Mouse (Mus musculus) neural tube, embryonic 14.5 days (tissue): ENCODE measurements around the gene Entpd3. TPM values are rescaled to one million over a fixed set of nuclear protein-coding genes. Genes with fewer than 3 reads are reported as not detected.
A peak's percentile ranks its signal among the peaks of the same experiment; 100 is the strongest.

Experiments used
- ATAC-seq: fragments of 200-750 bp; cut with Nextera tagmentation; 2 replicates; pipeline ENCODE4 v1.8.0; 2017; ENCODE audit warnings: low read depth, mild to moderate bottlenecking, moderate TSS enrichment, moderate library complexity
- H3K27ac ChIP-seq: fragments of 300-500 bp; sonication (generic); 2 replicates; pipeline ENCODE4 v1.5.1; 2014; ENCODE audit warnings: low read depth, mild to moderate bottlenecking, control low read depth, low read length, moderate library complexity, mixed read lengths
- H3K27me3 ChIP-seq: fragments of 300-500 bp; sonication (generic); 2 replicates; pipeline ENCODE4 v1.6.1; 2014; ENCODE audit warnings: low read length; ENCODE audit not compliant: control insufficient read depth, insufficient read depth
- H3K36me3 ChIP-seq: fragments of 300-500 bp; sonication (generic); 2 replicates; pipeline ENCODE4 v1.6.1; 2014; ENCODE audit warnings: low read length, mixed read lengths; ENCODE audit not compliant: control insufficient read depth, insufficient read depth
- H3K4me1 ChIP-seq: fragments of 300-500 bp; sonication (generic); 2 replicates; pipeline ENCODE4 v1.6.1; 2014; ENCODE audit warnings: low read length; ENCODE audit not compliant: control insufficient read depth, insufficient read depth
- H3K4me2 ChIP-seq: fragments of 300-500 bp; sonication (generic); 2 replicates; pipeline ENCODE4 v1.6.1; 2014; ENCODE audit warnings: mild to moderate bottlenecking, low read depth, low read length, control low read depth
- H3K4me3 ChIP-seq: fragments of 300-500 bp; sonication (generic); 2 replicates; pipeline ENCODE4 v1.5.1; 2014; ENCODE audit warnings: low read depth, low read length, control low read depth, mixed read lengths
- H3K9ac ChIP-seq: fragments of 300-500 bp; sonication (generic); replicated peaks from 2 replicates; pipeline ENCODE4 v1.6.1; 2014; ENCODE audit warnings: low read depth, mild to moderate bottlenecking, control low read depth, low read length, mixed read lengths
- H3K9me3 ChIP-seq: fragments of 300-500 bp; sonication (generic); 2 replicates; pipeline ENCODE4 v1.6.1; 2016; ENCODE audit warnings: low read length; ENCODE audit not compliant: control insufficient read depth
- WGBS: fragments of 180-500 bp; shearing (Covaris S2); extraction: QIAGEN DNeasy Blood & Tissue Kit; methylation state at CpG from one replicate; pipeline ENCODE4 v1.1.7; 2014; 5-methylcytosine and 5-hydroxymethylcytosine counted together
- polyA plus RNA-seq: library from polyadenylated mRNA; unstranded; fragments of >200 nt; fragmentation: Nextera tagmentation; extraction: Ambion mirVana; gene quantifications from 2 replicates; pipeline ENCODE4 v1.2.1, GENCODE M21; 2014

Gene Entpd3
- polyA plus RNA-seq, 1 experiment from 2014 or later, result 6.1 TPM

GRCm38 (mm10) chr9:120570741-120571592 lies 31.3 kb downstream of the Entpd3 start, which contains the start of gene Rpl14:
TSS of gene Rpl14 (plus strand) at chr9:120571444.
- H3K27me3 ChIP-seq, result no peaks in the 10 kb centered on the region
- peak within 1 kb of the TSS; percentile 87 for H3K4me3 ChIP-seq
- H3K9me3 ChIP-seq, result no peaks in the 10 kb centered on the region
- ATAC-seq, result peak; percentile 96
- H3K4me1 ChIP-seq, result peaks cover 6% of the 10 kb centered on the region; the same call in 1 of the 2 replicates
- 7% methylated on average over 43 of the region's 43 CpGs for WGBS
- H3K36me3 ChIP-seq, result peaks cover 23% of the 10 kb centered on the region
- peak within 1 kb of the TSS; percentile 91 for H3K4me2 ChIP-seq
- H3K9ac ChIP-seq, result peak within 1 kb of the TSS; percentile 83
- peak within 1 kb of the TSS; percentile 69 for H3K27ac ChIP-seq

GRCm38 (mm10) chr9:120571593-120572385 lies 32.2 kb downstream of the Entpd3 start:
- no peaks in the 10 kb centered on the region for H3K9me3 ChIP-seq
- peak; percentile 74 for ATAC-seq
- peak overlapping the region; percentile 87 for H3K4me3 ChIP-seq
- H3K36me3 ChIP-seq, result peaks cover 23% of the 10 kb centered on the region
- H3K4me1 ChIP-seq, result peaks cover 6% of the 10 kb centered on the region; the same call in 1 of the 2 replicates
- no peaks in the 10 kb centered on the region for H3K27me3 ChIP-seq
- H3K4me2 ChIP-seq, result peak overlapping the region; percentile 91
- H3K27ac ChIP-seq, result peak overlapping the region; percentile 69
- under 1% methylated on average over 53 of the region's 53 CpGs for WGBS
- peak overlapping the region; percentile 83 for H3K9ac ChIP-seq

DNA sequence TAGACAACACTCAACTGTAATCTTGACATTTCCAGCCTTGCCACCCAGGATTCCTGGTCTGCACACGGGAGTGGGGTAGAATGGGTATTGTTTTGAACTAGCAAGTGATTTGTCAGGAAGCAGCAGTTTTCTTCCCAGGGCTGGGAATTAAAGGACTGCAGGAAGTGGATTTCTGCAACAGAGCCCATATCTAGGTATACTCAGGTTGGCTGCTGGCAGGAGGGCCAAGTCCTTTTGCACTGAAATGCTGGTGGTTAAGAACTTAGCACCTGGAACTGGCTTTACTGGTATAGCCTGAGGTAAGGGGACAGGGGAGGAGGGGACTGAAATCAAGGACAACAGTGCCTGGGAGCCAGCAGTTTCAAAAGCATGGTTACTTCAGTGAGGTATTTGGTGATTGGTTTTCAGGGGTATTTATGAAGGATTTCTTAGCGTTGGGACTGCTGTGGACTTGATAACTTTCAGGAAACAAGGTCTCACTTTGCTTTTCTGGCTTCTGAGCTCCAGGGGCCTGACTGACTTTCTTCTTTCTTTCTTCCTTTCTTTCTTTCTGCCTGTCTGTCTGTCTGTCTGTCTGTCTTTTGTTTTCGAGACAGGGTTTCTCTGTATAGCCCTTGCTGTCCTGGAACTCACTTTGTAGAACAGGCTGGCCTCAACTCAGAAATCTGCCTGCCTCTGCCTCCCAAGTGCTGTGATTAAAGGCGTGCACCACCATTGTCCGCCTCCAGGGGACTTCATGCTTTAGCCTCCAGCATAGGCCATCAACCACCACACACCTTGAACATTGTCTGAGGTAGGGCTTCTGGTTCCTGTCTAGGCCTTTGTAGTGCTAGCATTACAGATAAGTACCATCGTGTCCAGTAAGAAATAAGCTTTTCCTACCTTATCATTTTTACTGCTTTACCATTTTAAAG lies 36.4 kb downstream of the Entpd3 start:
- H3K9me3 ChIP-seq, result no peaks in the 10 kb centered on the region
- H3K9ac ChIP-seq, result no peak overlapping the region
- no peak overlapping the region for H3K27ac ChIP-seq
- no peak overlapping the region for H3K4me3 ChIP-seq
- H3K36me3 ChIP-seq, result peaks cover 23% of the 10 kb centered on the region
- no peak overlapping the region for H3K4me2 ChIP-seq
- no peak for ATAC-seq
- no peaks in the 10 kb centered on the region for H3K27me3 ChIP-seq
- 59% methylated on average over 6 of the region's 6 CpGs for WGBS
- peaks cover 12% of the 10 kb centered on the region for H3K4me1 ChIP-seq

DNA sequence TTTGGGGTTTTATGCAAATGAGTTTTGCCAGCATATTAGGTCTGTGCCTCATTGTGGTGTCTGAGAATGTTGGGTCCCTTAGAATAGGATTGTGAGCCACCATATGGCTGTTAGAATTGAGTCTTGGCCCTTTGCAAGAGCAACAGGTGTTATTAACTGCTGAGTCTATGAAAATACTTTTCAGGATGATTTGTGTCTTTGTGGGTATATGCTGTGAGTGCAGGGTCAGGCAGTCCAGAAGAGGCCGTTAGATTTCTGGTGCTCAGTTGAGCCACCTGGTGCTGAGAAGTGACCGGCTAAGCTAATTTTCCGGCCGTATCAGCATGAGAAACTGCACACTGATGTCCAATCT lies 37.0 kb downstream of the Entpd3 start:
- WGBS, result 4% methylated on average over 4 of the region's 4 CpGs

GRCm38 (mm10) chr9:120577133-120577651 lies 37.6 kb downstream of the Entpd3 start:
- peak overlapping the region; percentile 60 for H3K4me2 ChIP-seq
- peaks cover 23% of the 10 kb centered on the region for H3K36me3 ChIP-seq
- H3K4me1 ChIP-seq, result peaks cover 11% of the 10 kb centered on the region
- under 1% methylated on average over 43 of the region's 43 CpGs for WGBS
- ATAC-seq, result peak; percentile 92
- H3K9me3 ChIP-seq, result no peaks in the 10 kb centered on the region
- peak overlapping the region; percentile 71; the same call in 1 of the 2 replicates for H3K27ac ChIP-seq
- H3K9ac ChIP-seq, result peak overlapping the region; percentile 59
- peak overlapping the region; percentile 54 for H3K4me3 ChIP-seq
- no peaks in the 10 kb centered on the region for H3K27me3 ChIP-seq

More for the DNA sequence above, 37.0 kb downstream of the Entpd3 start:
- H3K9ac ChIP-seq, result no peak overlapping the region
- ATAC-seq, result no peak
- peaks cover 12% of the 10 kb centered on the region for H3K4me1 ChIP-seq
- 0 out of 2 replicates have a peak overlapping the region, but pooled peaks have one; percentile 22 for H3K27ac ChIP-seq
- H3K4me2 ChIP-seq, result peak overlapping the region; percentile 60
- peaks cover 23% of the 10 kb centered on the region for H3K36me3 ChIP-seq
- H3K4me3 ChIP-seq, result peak overlapping the region; percentile 54
- no peaks in the 10 kb centered on the region for H3K9me3 ChIP-seq
- H3K27me3 ChIP-seq, result no peaks in the 10 kb centered on the region

- H3K9ac ChIP-seq, result peak overlapping the region; percentile 59
- no peaks in the 10 kb centered on the region for H3K9me3 ChIP-seq
- H3K27me3 ChIP-seq, result no peaks in the 10 kb centered on the region
- WGBS, result 58% methylated on average over 12 of the region's 12 CpGs
- peak overlapping the region; percentile 54 for H3K4me3 ChIP-seq
- peak overlapping the region; percentile 60 for H3K4me2 ChIP-seq
- no peak for ATAC-seq
- H3K36me3 ChIP-seq, result peaks cover 23% of the 10 kb centered on the region
- H3K27ac ChIP-seq, result peak overlapping the region; percentile 71; the same call in 1 of the 2 replicates
- H3K4me1 ChIP-seq, result peaks cover 10% of the 10 kb centered on the region
Measured at GRCm38 (mm10) chr9:120577706-120578405, 38.2 kb downstream of the Entpd3 start.

DNA sequence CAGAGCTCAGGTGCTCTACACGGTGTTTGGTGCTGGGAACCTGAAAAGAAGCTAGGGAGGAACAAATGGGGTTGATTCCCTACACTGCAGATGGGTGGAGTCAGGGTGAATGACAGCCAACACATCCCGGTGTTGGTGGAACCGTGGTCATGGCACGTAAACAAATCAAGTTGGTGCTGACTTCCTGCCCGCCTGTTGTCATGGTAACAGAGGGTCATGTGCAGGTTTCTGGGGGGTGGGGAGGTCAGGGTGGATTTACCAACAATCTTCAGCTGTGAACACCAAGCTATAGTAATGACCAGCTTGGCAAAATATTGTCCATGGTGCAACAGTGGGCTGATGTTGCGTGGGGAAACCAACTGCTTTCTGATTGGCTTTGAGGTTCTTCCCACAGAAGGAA lies 39.1 kb downstream of the Entpd3 start:
- H3K27me3 ChIP-seq, result no peaks in the 10 kb centered on the region

DNA sequence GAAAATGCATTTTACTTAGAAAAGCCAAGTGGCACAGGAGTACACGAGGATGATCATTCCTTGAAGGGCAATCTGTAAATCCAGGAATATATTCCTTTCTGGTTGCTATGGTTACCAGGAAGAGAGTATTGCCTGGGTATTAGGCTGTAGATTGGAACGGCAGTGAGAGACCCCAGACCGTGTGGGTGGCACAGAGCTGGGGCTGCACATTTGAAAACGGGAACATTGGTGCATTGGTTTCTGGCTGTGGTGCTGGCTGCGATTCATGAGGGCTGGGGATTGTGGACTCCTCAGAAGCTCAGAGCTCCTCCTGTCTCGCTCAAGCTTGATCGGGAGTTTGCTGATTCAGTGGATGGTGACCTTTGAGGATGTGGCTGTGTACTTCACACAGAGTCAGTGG lies 40.2 kb downstream of the Entpd3 start:
- H3K27me3 ChIP-seq, result no peaks in the 10 kb centered on the region
- WGBS, result 77% methylated on average over 7 of the region's 7 CpGs
- H3K4me1 ChIP-seq, result peaks cover 12% of the 10 kb centered on the region
- H3K4me2 ChIP-seq, result no peak overlapping the region
- H3K4me3 ChIP-seq, result no peak overlapping the region
- H3K36me3 ChIP-seq, result peaks cover 3% of the 10 kb centered on the region
- no peak overlapping the region for H3K9ac ChIP-seq
- ATAC-seq, result no peak
- H3K9me3 ChIP-seq, result no peaks in the 10 kb centered on the region
- H3K27ac ChIP-seq, result no peak overlapping the region

More for the DNA sequence above, 39.1 kb downstream of the Entpd3 start:
- no peak for ATAC-seq
- 59% methylated on average over 6 of the region's 6 CpGs for WGBS
- H3K4me1 ChIP-seq, result peaks cover 12% of the 10 kb centered on the region
- H3K4me2 ChIP-seq, result no peak overlapping the region
- peaks cover 14% of the 10 kb centered on the region for H3K36me3 ChIP-seq
- no peak overlapping the region for H3K9ac ChIP-seq
- H3K4me3 ChIP-seq, result no peak overlapping the region
- no peaks in the 10 kb centered on the region for H3K9me3 ChIP-seq
- H3K27ac ChIP-seq, result no peak overlapping the region
